Mouse (Mus musculus): ENCODE data around the gene Nucks1. TPM values are rescaled to one million over a fixed set of nuclear protein-coding genes. Genes with fewer than 3 reads are reported as not detected.

The Nucks1 gene
- polyA plus RNA-seq, 1 experiment, result 63.8 TPM

GRCm38 (mm10) chr1:131963085-131963951 lies 53.0 kb downstream of the Nucks1 start:
- no peak for DNase-seq (ENCODE audit: extremely low spot score in 1 of 2, low spot score in 1 of 2)

- no peak for DNase-seq (ENCODE audit: extremely low spot score in 1 of 2, low spot score in 1 of 2)
Observed at GRCm38 (mm10) chr1:131964100-131964499, 53.8 kb downstream of the Nucks1 start.

- DNase-seq (ENCODE audit: extremely low spot score in 1 of 2, low spot score in 1 of 2), result no peak
Observed at GRCm38 (mm10) chr1:131964580-131964979, 54.2 kb downstream of the Nucks1 start.

- DNase-seq (ENCODE audit: extremely low spot score in 1 of 2, low spot score in 1 of 2), result no peak
Observed at GRCm38 (mm10) chr1:131965818-131966217, 55.5 kb downstream of the Nucks1 start.

GRCm38 (mm10) chr1:131967336-131967735 lies 57.0 kb downstream of the Nucks1 start:
- DNase-seq (ENCODE audit: extremely low spot score in 1 of 2, low spot score in 1 of 2), result no peak

GRCm38 (mm10) chr1:131968556-131968955 lies 58.2 kb downstream of the Nucks1 start:
- no peak for DNase-seq (ENCODE audit: extremely low spot score in 1 of 2, low spot score in 1 of 2)

- no peak for DNase-seq (ENCODE audit: extremely low spot score in 1 of 2, low spot score in 1 of 2)
Observed at GRCm38 (mm10) chr1:131968983-131969382, 58.6 kb downstream of the Nucks1 start.

GRCm38 (mm10) chr1:131969825-131970224 lies 59.5 kb downstream of the Nucks1 start:
- DNase-seq (ENCODE audit: extremely low spot score in 1 of 2, low spot score in 1 of 2), result no peak

- DNase-seq (ENCODE audit: extremely low spot score in 1 of 2, low spot score in 1 of 2), result no peak
Observed at GRCm38 (mm10) chr1:131970322-131970660, 60.0 kb downstream of the Nucks1 start.

- no peak for DNase-seq (ENCODE audit: extremely low spot score in 1 of 2, low spot score in 1 of 2)
Observed at GRCm38 (mm10) chr1:131970661-131971520, 60.6 kb downstream of the Nucks1 start.

GRCm38 (mm10) chr1:131971771-131972497 lies 61.6 kb downstream of the Nucks1 start:
- no peak for DNase-seq (ENCODE audit: extremely low spot score in 1 of 2, low spot score in 1 of 2)

- DNase-seq (ENCODE audit: extremely low spot score in 1 of 2, low spot score in 1 of 2), result no peak
Observed at GRCm38 (mm10) chr1:131972498-131973334, 62.4 kb downstream of the Nucks1 start.

- no peak for DNase-seq (ENCODE audit: extremely low spot score in 1 of 2, low spot score in 1 of 2)
Observed at GRCm38 (mm10) chr1:131973991-131974390, 63.7 kb downstream of the Nucks1 start.

- no peak for DNase-seq (ENCODE audit: extremely low spot score in 1 of 2, low spot score in 1 of 2)
Observed at GRCm38 (mm10) chr1:131976886-131977285, 66.6 kb downstream of the Nucks1 start.

- DNase-seq (ENCODE audit: extremely low spot score in 1 of 2, low spot score in 1 of 2), result no peak
Observed at GRCm38 (mm10) chr1:131980471-131980870, 70.1 kb downstream of the Nucks1 start.

- DNase-seq (ENCODE audit: extremely low spot score in 1 of 2, low spot score in 1 of 2), result peak in 1 of 2 experiments; percentile 85
Observed at GRCm38 (mm10) chr1:131981378-131982013, 71.2 kb downstream of the Nucks1 start.

GRCm38 (mm10) chr1:131982907-131983306 lies 72.6 kb downstream of the Nucks1 start:
- DNase-seq (ENCODE audit: extremely low spot score in 1 of 2, low spot score in 1 of 2), result peak; percentile 20 to 92

- DNase-seq (ENCODE audit: extremely low spot score in 1 of 2, low spot score in 1 of 2), result no peak
Observed at GRCm38 (mm10) chr1:131983806-131984205, 73.5 kb downstream of the Nucks1 start.

Measured in frontal cortex, adult 2 months (tissue).